Mouse (Mus musculus) retina, adult 2 months (tissue): ENCODE data around the gene Med22.

Experiments
- DNase-seq: peaks from one replicate; pipeline ENCODE4 v3.0.0-alpha.2; 2012; ENCODE audit warnings: low read depth, low spot score

The Med22 gene

DNA sequence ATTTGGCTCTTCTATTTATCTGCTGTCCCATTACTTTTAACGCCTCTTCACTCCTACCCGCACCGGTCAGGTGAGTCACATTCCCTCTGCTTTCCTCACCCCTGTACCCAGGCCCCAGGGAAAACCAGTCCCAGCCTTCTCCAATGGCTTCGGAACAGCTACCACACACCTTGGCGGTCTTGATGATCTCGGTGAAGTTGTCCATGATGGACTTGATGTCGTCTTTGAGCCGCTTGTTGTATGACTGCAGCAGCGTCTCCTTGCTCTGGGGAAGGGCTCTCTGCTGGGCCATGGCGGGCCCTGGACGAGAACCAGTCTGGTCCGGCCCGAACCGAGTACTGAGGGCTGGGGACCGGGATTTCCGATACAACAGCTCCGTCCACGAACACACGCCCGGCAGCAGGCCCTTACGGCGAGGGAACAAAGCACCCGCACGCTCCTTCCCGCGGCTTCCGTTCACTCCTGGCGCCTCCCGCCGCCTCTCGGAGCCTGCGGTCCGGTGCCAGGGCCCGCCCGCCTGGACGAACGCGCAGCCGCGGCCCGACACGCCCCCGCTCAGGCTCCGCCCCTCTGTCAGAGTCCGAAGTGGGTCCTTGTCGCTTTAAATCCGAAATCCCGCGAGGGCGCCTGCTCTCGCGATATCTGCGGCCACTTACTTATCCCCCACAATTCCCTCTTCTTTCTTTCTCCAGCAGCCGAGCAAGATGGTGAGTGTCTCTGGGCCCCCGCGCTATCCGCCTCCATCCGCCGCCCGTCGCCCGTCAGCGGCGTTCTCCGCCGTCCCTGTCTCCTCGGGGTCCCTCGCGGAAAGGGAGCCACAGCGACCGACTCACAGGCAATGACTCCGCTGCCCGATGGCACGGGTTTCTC lies at the start of gene Med22, which contains the start of gene Rpl7a:
Med22 (minus strand) TSS at position 554 of the 870 bp plus-strand sequence.
Rpl7a (plus strand) TSS at position 641 of the 870 bp plus-strand sequence.
- DNase-seq, result peak; percentile 98

DNA sequence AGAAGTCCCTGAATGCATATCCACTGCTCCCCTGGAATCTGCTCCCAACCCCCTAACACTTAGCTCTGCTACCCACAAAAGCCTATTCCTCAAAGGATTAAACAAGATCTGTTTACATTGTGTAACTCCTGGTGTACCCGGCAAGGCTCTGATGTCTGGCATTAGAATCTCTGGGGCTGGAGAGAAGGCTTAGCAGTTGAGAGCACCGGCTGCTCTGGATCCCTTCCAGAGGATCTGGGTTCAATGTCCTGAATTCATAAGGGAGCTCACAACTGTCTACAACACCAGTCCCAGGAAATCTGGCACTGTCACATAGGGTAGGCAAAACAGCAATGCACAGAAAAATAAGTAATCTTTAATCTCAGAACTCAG lies 47.0 kb upstream of the Med22 start:
- DNase-seq, result no peak

DNA sequence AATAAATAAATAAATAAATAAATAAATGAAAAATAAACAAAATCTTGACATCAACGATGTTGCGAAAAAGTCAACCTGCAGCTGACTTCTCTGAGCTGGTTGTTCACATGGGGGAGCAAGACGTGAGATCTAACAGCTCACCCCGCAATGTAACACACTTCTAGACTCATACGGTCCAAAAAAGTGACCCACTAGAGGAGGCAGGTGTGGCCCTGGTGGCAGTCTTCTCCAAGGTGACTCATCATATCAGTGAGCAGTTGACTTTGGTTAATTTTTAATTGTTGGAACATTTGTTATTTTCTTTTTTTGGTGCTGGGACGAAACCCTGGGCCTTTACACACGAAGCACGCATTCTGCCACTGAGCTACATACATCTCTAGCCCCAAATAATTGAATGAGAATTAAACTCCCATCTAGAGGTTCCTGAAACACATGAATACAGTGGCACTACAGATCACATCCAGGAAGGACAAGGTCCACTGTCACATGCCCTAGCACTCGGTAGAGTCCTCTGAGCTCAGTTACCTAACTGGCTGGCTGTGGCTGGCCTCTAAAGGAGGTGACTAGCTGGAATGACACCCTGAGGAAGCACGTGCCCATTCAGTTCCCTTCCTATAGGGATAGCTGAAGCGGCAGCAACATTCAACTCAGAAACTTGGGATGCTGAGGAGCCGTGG lies 46.5 kb upstream of the Med22 start:
- no peak for DNase-seq

DNA sequence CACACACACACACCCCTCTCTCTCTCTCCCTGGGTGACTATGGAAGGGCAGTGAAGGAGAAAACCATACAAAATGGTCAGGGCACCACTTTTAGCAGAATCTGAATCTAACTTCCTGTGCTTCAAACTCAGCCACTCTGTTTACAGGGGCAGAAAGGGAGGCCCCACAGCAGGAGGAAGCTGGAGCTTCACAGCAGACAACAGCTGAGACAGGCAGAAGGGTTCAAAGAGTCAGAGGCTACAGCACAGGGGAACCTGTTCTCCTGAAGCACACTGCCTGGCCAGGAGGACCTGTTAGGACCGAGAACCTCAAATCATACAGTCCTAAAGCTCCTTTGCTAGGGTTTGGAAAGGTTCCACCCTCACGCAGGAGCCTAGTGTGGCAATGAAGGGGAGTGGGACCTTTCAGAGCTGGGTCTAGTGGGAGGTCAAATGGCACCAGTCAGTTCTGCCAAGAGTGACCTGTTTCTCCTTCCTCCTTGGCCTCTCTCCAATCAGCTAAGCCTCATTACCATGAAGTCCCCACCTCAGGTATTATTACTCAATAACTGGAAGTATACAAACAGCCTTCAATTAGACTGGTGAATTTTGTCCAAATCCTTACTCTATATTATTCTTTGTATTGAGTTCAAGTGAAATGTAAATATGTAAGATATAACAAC lies 44.4 kb upstream of the Med22 start:
- no peak for DNase-seq

DNA sequence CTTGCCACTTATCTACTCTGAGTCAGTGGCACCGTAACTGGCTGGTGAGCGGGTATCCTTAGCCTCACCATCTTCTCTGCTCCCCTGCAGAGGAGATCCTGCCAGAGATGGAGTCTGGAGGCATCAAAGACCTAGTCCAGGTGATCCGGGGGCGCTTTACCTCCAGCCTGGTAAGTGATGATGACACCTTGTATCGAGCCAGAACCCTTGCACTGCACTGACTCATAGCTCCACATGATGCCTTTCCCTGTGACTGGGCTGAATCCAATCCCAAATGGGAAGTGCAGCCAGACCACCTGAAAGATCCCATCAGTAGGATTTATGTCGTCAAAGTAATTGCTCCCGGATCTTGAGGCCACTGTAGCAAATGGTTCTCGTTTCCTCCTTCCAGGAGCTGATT lies 42.4 kb upstream of the Med22 start:
- DNase-seq, result no peak

DNA sequence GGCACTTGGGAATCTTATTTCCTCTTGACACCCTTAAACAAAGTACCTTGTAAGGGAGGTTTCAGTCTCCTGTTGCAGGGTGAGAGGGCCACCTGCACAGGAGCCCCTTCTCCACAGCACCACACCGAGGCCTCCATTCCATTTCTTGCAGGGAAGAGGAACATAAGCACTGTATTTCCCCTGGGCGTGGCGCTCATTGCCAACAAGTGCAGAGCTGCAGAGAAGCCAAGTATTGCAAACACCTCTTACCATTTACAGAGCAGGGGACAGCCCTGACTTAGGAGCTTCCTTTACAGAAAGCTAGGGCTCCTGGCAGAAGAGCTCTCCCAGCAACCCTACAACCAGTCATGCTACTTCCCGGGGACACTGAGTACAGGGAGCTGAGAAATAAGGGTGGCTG lies 41.7 kb upstream of the Med22 start:
- no peak for DNase-seq

DNA sequence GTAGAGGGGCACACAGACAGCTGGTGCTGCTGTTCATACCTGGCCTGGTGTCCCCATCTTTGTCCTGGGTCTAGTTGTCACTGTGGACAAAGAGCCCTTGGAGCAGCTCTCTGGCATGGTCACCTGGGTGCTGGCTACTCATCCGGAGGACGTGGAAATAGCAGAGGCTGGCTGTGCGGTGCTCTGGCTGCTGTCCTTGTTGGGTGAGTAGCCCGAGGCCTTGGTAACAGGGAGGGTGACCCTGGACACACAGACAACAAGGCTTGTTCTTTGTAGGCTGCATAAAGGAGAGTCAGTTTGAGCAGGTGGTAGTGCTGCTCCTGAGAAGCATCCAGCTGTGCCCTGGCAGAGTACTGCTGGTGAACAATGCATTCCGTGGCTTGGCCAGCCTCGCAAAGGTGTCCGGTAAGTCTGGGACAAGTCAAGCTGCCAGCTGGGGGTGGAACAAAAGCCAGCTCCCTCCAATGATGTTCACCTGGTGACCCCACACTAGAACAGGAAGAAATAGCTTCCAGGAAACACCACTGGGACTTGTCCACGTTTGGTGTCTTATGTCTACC lies 40.9 kb upstream of the Med22 start:
- no peak for DNase-seq

DNA sequence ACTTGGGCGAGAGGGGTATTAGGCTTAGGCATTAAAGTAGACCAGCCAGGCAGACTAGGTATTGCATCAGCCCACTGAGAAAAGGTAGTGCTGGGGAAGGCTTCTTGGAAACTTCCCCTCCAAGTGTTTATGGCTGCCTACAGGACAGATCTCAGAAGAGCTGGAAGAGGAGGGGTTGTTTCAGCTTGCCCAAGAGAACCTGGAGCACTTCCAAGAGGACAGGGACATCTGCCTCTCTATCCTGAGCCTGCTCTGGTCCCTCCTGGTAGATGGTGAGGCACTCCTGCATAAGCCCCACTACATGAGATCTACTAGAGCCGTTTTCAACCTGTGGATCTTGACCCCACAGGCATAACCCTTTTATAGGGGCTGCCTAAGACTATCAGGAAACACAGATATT lies 39.9 kb upstream of the Med22 start:
- no peak for DNase-seq

DNA sequence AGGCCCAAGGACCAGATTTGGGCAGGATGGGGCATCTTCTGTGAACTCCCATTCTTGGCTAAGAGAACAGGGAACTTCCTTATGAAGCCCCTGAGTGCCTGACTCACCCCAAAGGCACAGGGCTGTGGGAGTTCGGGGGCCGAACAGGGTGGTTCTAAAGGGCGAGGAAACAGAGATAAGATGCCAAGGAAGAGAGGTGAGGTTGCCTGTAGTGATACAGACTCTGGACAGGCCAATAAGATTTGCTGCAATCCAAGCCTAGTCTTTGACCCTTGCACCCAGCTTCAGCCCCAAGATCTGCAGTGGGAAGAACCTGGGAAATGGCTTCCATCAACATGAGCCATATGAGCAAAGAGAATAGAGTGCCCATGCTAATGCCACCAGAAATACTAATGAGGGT lies 32.8 kb upstream of the Med22 start:
- DNase-seq, result no peak

DNA sequence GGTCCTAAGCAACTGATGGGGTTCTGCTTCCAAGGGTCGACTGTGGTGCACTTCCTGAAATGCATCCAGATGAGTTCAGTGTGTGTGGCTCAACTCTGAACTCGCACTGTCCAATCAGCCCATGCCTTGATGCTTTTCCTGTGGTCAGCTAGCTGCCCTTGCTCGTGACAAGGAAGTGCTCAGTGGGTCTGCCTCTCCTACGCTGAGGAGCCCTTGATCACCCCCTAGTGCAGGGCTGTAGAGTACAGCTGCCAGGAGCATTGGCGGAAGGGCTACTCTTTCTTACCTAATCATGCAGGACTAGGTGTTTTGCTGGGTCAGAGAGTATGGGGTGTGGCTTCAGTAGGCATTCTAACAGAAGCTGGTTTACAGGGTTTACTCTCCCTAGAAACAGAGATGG lies 31.1 kb upstream of the Med22 start:
- no peak for DNase-seq

DNA sequence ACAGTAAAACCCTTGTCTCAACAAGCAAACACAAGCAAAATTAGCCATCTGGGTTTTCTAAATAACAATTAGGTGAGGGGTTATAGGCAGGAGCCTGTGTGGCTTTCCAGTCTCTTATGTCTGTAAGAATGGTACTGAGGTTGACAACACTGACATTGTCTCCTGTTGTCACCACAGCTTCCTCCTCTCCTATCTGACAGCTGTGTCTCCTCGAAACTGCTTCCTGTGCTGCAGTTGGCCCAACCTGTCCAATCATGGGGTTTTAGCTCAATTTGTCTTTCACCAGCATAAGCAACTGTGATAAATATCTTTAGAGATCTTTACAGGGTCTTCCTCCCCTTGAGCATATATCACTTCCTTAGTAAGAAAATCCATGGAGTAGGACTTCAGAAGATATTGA lies 25.9 kb upstream of the Med22 start:
- DNase-seq, result no peak

DNA sequence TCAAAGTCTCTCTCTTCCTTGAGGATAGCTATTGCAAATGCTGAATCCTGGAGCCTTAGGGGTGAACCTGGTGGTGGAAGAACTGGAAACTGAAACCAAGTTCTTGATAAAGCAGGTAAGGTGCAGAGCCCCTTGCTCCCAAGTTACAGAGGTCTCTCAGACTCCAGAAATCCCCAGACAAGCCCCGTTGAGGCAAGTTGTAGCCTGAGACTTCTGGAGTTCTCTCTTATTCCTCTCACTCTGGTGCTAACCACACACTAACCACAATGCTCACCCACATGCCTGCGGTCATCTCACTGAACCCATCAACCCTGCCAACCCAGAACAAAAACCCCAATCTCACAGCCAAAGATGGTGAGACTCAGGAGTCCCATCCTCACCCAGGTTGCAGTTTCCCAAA lies 24.8 kb upstream of the Med22 start:
- no peak for DNase-seq

DNA sequence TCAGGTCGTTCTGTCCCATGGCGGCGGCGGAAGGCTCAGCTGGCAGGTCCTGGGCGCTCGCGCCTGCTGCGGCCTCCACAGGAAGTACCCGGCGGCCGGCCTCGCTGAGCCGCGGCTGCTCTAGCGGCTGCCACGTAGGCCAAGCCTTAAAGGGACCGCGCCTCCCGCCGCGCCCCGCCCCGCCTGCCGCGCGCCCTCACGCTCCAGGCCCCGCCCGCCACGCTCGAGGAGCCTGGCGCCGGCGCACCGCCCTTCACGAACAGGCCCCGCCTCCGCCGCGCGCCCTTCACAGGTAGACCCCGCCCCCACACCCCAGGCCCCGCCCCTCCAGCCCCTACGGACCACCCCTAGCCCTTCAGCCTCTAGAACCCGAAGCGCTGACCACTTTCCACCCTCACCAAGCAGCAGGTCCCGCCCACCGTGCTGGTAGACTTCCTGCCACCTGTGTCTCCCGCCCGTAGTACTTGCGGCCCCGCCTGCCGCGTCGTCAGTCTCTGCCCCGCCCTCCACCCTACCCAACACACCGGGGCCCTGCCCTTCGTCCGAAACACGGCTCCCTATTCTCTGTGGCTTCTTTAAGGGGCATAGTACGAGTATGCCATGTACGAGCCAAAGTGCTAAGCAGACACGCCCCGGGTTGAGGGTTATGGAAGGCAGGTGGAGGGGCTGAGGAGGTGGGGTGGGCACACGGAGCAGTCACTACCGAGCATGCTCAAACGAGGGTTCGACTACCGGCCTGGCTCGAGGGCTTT lies 23.0 kb upstream of the Med22 start, which contains the start of the genes Surf4 and Stkld1:
Surf4 (minus strand) TSS at position 625 of the 752 bp plus-strand sequence.
Stkld1 (plus strand) TSS at position 744 of the 752 bp plus-strand sequence.
- peak; percentile 76 for DNase-seq

DNA sequence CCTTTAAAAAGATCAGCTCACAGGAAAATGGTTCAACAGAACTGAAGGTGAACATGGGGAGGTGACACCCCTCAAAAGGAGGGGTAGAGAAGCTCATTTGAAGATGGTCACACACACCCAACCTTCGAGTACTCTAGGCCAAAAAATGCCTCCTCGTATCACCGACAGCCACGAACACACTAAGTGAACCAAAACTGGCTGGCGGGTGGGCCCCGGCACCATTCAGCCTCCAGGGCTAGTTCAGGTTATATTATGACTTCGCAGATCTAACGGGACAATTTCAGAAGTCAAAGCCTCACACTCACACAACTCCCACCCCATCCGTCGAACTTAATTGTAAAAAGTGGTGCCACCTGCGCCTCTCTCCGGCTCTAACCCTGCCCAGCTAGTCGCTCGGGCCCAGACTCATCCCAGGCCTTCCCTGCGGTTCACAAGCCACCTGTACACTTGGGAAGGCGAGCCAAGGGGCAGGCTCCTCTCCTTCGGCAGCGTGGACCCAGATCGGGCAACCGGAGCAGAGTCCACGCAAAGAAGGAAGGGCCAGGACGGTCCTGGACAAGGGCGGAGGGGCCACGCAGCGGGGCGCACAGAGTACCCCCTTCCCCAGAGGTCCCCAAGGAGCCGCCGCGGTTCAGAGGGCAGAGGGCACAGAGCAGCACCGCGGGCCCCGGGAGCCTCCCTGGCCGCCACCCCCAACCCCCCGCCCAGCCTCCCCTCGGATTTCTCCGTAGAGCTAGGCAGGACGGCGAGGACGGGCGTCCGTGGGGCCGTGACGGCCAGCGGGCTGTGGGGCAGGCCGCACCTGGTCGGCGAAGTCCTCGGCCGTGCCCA lies 22.2 kb upstream of the Med22 start:
- DNase-seq, result no peak

DNA sequence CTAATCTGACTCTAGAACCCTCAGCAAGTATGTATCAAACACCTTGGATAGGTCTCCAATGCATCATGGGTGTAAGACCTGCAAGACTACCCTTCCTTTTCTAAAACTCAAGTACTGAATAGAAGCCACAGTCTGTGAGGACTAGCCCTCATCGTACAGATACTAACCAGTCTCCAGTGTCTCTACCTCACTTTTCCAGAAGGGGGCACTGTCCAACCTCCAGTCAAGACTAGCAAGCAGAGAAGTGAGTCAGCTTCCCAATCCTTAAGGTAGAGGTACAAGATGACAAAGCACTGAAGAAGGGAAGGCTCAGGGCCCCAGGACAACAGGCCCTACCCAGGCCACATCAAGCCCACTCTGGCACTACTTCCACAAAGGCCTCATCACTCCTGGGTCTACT lies 19.9 kb upstream of the Med22 start:
- no peak for DNase-seq

DNA sequence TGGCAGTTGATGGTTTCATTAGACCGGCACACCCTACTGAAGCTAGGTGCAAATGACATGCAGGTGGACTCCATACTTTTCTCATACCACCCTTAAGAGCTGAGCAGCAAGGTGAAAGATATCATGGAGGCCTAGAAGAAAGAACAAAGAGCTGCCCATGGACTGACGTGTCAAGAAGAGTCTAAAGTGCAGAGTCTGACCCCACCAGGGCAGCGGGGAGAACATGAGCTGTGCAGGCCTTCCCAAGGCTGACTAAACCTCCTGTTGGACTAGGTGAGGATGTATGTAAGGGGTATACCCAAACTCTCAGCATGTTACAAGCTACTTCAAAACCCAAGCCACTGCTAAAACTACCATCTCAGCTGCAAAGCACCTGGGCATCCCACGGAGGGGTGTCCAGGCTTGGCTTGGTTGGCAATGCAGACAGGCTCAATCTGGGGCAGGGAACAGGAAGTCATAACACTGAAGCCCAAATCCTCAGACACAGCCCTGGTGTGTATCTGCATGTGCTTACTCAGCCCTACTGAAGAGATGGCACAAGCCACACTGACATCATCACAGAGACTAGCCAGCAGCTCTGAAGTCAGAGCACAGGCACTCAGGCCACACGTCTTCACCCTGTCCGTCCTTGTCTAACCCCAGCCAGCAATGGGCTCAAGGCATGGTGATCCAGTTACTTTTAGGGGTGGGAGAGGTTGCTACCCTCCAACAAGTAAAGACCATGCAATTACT lies 17.4 kb upstream of the Med22 start:
- no peak for DNase-seq

DNA sequence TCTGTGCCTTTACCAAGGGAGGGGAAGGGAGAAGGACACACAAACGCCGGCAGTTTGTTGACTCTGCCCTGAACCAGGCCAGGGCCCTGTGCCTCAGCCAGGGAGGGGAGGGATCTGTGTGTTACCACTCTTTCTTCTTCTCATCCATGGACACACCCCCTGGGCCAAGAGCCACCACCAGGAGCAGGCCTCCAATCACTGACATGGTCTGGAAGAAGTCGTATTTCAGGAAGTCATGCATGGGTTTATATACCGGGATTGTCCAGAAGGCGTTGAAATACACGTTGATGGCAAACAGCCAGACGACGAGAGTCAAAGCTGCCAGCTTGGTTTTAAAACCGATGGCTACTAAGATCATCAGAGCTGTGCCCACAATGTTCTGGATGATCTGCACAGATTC lies 11.3 kb upstream of the Med22 start:
- no peak for DNase-seq

DNA sequence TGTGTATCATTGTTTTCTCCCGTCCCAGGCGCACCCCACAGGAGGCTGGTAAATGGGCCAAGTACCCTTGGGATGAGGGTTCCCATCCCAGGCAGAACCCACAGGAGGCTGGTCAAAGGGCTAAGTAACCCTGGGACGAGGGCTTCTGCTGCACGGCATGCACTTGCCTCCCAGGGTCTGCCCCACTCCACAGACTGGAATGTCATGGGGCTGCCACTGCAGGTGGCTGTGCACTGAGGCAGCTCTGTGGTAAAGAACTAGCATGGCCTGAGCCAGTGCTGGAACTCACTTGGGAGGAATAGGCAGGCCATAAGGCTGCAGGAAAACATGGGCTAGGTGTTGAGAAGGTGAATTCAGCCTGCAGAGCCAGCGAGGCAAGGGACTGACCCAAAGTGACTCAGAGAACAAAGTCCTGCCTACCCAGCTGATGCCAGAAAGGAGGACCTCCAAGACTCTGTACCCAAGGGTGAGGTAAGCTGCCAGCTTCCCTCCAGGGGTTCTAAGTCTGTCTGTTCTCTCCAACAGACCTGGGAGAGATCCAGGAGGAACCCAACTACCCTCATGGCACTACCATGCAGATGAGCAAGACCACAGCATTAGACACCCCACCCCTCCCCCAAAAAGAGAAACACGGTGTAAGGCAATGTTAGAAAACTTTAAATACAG lies 9.8 kb upstream of the Med22 start:
- no peak for DNase-seq

DNA sequence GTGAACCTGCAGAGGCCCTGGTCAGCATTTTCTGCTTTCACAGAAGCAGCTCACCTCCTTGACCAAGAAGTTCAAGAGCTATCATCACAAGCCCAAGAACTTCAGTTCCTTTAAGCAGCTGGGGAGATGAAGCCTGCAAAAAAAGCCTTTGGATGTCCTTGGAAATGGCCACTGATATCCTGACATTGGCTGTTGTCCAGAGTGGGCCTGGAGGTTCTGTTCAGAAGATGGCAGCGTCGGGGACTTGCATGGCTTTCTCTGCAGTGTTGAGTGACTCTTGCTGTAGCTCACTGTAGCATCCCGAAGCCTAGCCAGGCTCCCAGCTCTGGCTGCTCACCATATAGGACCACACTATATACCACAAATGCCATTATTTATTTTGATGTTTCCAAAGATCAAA lies 9.2 kb upstream of the Med22 start:
- DNase-seq, result no peak
